Mouse (Mus musculus) MEL (cell line): Measurements from ENCODE around the gene Gipc2. TPM values are rescaled to one million over a fixed set of nuclear protein-coding genes. Genes with fewer than 3 reads are reported as not detected.

ENCODE experiments used
- DNase-seq: peaks from one replicate; pipeline ENCODE4 v3.0.0; 2011; ENCODE audit warnings: low read depth, low spot score
- H3K27ac ChIP-seq: 2 replicates; pipeline ENCODE4 v1.5.1; 2012; ENCODE audit warnings: low read depth, mild to moderate bottlenecking, control low read depth, low read length, moderate library complexity; ENCODE audit not compliant: control insufficient read depth
- H3K27me3 ChIP-seq, 2 experiments: fragments of 150-350 bp in 1 of 2; sonication (generic) in 1 of 2; 2 replicates each; pipeline ENCODE4 v1.6.1; 2012; ENCODE audit warnings: low read length in 2 of 2, mild to moderate bottlenecking in 2 of 2, improper control_type of control experiment in 1 of 2, moderate library complexity in 1 of 2; ENCODE audit not compliant: insufficient read depth in 2 of 2, control insufficient read depth in 1 of 2
- H3K36me3 ChIP-seq, 2 experiments: 2 replicates each; pipeline ENCODE4 v1.6.1; 2012 to 2014; ENCODE audit warnings: low read length in 2 of 2, improper control_type of control experiment in 1 of 2, inconsistent platforms in 1 of 2, mild to moderate bottlenecking in 1 of 2; ENCODE audit not compliant: insufficient read depth in 2 of 2, control insufficient read depth in 1 of 2
- H3K4me1 ChIP-seq, 2 experiments: fragments of 150-350 bp in 1 of 2; sonication (generic) in 1 of 2; 2 replicates each; pipeline ENCODE4 v1.6.1; 2012; ENCODE audit warnings: low read length in 2 of 2, improper control_type of control experiment in 1 of 2, mild to moderate bottlenecking in 1 of 2; ENCODE audit not compliant: insufficient read depth in 2 of 2, control insufficient read depth in 1 of 2
- H3K4me3 ChIP-seq, 2 experiments: fragments of 150-350 bp in 1 of 2; sonication (generic) in 1 of 2; 2 replicates each; pipeline ENCODE4 v1.5.1; 2012; ENCODE audit warnings: low read depth in 2 of 2, low read length in 2 of 2, mild to moderate bottlenecking in 2 of 2, moderate library complexity in 2 of 2, control low read depth in 1 of 2, improper control_type of control experiment in 1 of 2; ENCODE audit not compliant: control insufficient read depth in 1 of 2, insufficient read depth in 1 of 2
- H3K79me2 ChIP-seq: 2 replicates; pipeline ENCODE4 v1.6.1; 2012; ENCODE audit warnings: mild to moderate bottlenecking, low read length, moderate library complexity; ENCODE audit not compliant: control insufficient read depth, poor library complexity, insufficient read depth
- H3K9ac ChIP-seq: 2 replicates; pipeline ENCODE4 v1.6.1; 2012; ENCODE audit warnings: low read depth, mild to moderate bottlenecking, control low read depth, low read length, moderate library complexity; ENCODE audit not compliant: control insufficient read depth, poor library complexity, severe bottlenecking
- H3K9me3 ChIP-seq: fragments of 150-350 bp; sonication (generic); replicated peaks from 2 replicates; pipeline ENCODE4 v1.6.1; 2012; ENCODE audit warnings: mild to moderate bottlenecking, low read length, improper control_type of control experiment, moderate library complexity; ENCODE audit not compliant: insufficient read depth
- BHLHE40 ChIP-seq: IDR thresholded peaks from 2 replicates; pipeline ENCODE4 v1.6.1; 2012; ENCODE audit warnings: low read depth, mild to moderate bottlenecking, inconsistent platforms, low read length, improper control_type of control experiment, borderline replicate concordance
- CHD1 ChIP-seq: IDR thresholded peaks from 2 replicates; pipeline ENCODE4 v1.6.1; 2012; ENCODE audit warnings: low read depth, mild to moderate bottlenecking, inconsistent platforms, low read length, improper control_type of control experiment
- CHD2 ChIP-seq: IDR thresholded peaks from 2 replicates; pipeline ENCODE4 v1.6.1; 2011; ENCODE audit warnings: low read length, improper control_type of control experiment
- ELF1 ChIP-seq: IDR thresholded peaks from 2 replicates; pipeline ENCODE4 v1.6.1; 2014; ENCODE audit warnings: low read depth, mild to moderate bottlenecking, inconsistent platforms, low read length, improper control_type of control experiment, moderate library complexity
- EP300 ChIP-seq, 2 experiments: IDR thresholded peaks; 2 replicates each; pipeline ENCODE4 v1.6.1; 2011; ENCODE audit warnings: improper control_type of control experiment in 2 of 2, low read length in 2 of 2, low read depth in 1 of 2, mild to moderate bottlenecking in 1 of 2
- GABPA ChIP-seq: IDR thresholded peaks from 2 replicates; pipeline ENCODE4 v1.6.1; 2012; ENCODE audit warnings: low read depth, mild to moderate bottlenecking, inconsistent platforms, low read length, improper control_type of control experiment, moderate library complexity
- GATA1 ChIP-seq: IDR thresholded peaks from 2 replicates; pipeline ENCODE4 v1.6.1; 2011; ENCODE audit warnings: low read depth, low read length, improper control_type of control experiment
- HCFC1 ChIP-seq: IDR thresholded peaks from 2 replicates; pipeline ENCODE4 v1.6.1; 2012; ENCODE audit warnings: low read depth, mild to moderate bottlenecking, inconsistent platforms, low read length, improper control_type of control experiment, moderate library complexity
- JUND ChIP-seq: IDR thresholded peaks from 2 replicates; pipeline ENCODE4 v1.6.1; 2011; ENCODE audit warnings: low read depth, mild to moderate bottlenecking, improper control_type of control experiment, low read length
- KAT2A ChIP-seq: conservative IDR thresholded peaks from 2 replicates; pipeline ENCODE4 v1.6.1; 2012; ENCODE audit warnings: low read depth, low read length, improper control_type of control experiment, inconsistent platforms
- MAX ChIP-seq: IDR thresholded peaks from 2 replicates; pipeline ENCODE4 v1.6.1; 2011; ENCODE audit warnings: low read length, improper control_type of control experiment
- MAZ ChIP-seq: IDR thresholded peaks from 2 replicates; pipeline ENCODE4 v1.6.1; 2012; ENCODE audit warnings: low read depth, mild to moderate bottlenecking, inconsistent platforms, low read length, improper control_type of control experiment
- MEF2A ChIP-seq: IDR thresholded peaks from 2 replicates; pipeline ENCODE4 v1.6.1; 2014; ENCODE audit warnings: low read depth, mild to moderate bottlenecking, inconsistent platforms, low read length, improper control_type of control experiment; ENCODE audit not compliant: poor library complexity, insufficient replicate concordance, severe bottlenecking; ENCODE audit errors: extremely low read depth
- MXI1 ChIP-seq: IDR thresholded peaks from 2 replicates; pipeline ENCODE4 v1.6.1; 2011; ENCODE audit warnings: mild to moderate bottlenecking, low read depth, low read length, improper control_type of control experiment
- MYC ChIP-seq: IDR thresholded peaks from 2 replicates; pipeline ENCODE4 v1.6.1; 2011; ENCODE audit warnings: low read depth, mild to moderate bottlenecking, low read length, improper control_type of control experiment, moderate library complexity
- NELFE ChIP-seq: IDR thresholded peaks from 2 replicates; pipeline ENCODE4 v1.6.1; 2011; ENCODE audit warnings: low read depth, low read length, improper control_type of control experiment
- NRF1 ChIP-seq: IDR thresholded peaks from 2 replicates; pipeline ENCODE4 v1.6.1; 2014; ENCODE audit warnings: low read depth, mild to moderate bottlenecking, inconsistent platforms, low read length, improper control_type of control experiment, moderate library complexity; ENCODE audit not compliant: poor library complexity, insufficient read depth, severe bottlenecking
- POLR2A ChIP-seq, 2 experiments: IDR thresholded peaks; 2 replicates each; pipeline ENCODE4 v1.6.1; 2011 to 2012; ENCODE audit warnings: low read length in 2 of 2, mild to moderate bottlenecking in 2 of 2, control low read depth in 1 of 2, improper control_type of control experiment in 1 of 2, low read depth in 1 of 2, moderate library complexity in 1 of 2; ENCODE audit not compliant: control insufficient read depth in 1 of 2, insufficient read depth in 1 of 2, poor library complexity in 1 of 2
- RAD21 ChIP-seq: IDR thresholded peaks from 2 replicates; pipeline ENCODE4 v1.6.1; 2011; ENCODE audit warnings: mild to moderate bottlenecking, low read depth, low read length, improper control_type of control experiment
- RCOR1 ChIP-seq: IDR thresholded peaks from 2 replicates; pipeline ENCODE4 v1.6.1; 2012; ENCODE audit warnings: low read depth, mild to moderate bottlenecking, inconsistent platforms, low read length, improper control_type of control experiment
- SIN3A ChIP-seq: IDR thresholded peaks from 2 replicates; pipeline ENCODE4 v1.6.1; 2012; ENCODE audit warnings: low read length, improper control_type of control experiment, inconsistent platforms
- SMC3 ChIP-seq: IDR thresholded peaks from 2 replicates; pipeline ENCODE4 v1.6.1; 2011; ENCODE audit warnings: low read depth, low read length, improper control_type of control experiment
- TBP ChIP-seq: IDR thresholded peaks from 2 replicates; pipeline ENCODE4 v1.8.0; 2011; ENCODE audit warnings: low read depth, low read length, improper control_type of control experiment
- UBTF ChIP-seq: IDR thresholded peaks from 2 replicates; pipeline ENCODE4 v1.6.1; 2012; ENCODE audit warnings: low read depth, mild to moderate bottlenecking, inconsistent platforms, low read length, improper control_type of control experiment, moderate library complexity, borderline replicate concordance; ENCODE audit not compliant: insufficient read depth
- USF1 ChIP-seq: IDR thresholded peaks from 2 replicates; pipeline ENCODE4 v1.6.1; 2014; ENCODE audit warnings: low read depth, mild to moderate bottlenecking, inconsistent platforms, low read length, improper control_type of control experiment, moderate library complexity
- ZC3H11A ChIP-seq: IDR thresholded peaks from 2 replicates; pipeline ENCODE4 v1.6.1; 2012; ENCODE audit warnings: low read depth, mild to moderate bottlenecking, inconsistent platforms, low read length, improper control_type of control experiment
- ZKSCAN1 ChIP-seq: IDR thresholded peaks from 2 replicates; pipeline ENCODE4 v1.6.1; 2012; ENCODE audit warnings: low read depth, mild to moderate bottlenecking, inconsistent platforms, low read length, improper control_type of control experiment, moderate library complexity
- ZMIZ1 ChIP-seq: IDR thresholded peaks from 2 replicates; pipeline ENCODE4 v1.6.1; 2012; ENCODE audit warnings: low read depth, mild to moderate bottlenecking, inconsistent platforms, low read length, improper control_type of control experiment, moderate library complexity
- ZNF384 ChIP-seq: IDR thresholded peaks from 2 replicates; pipeline ENCODE4 v1.6.1; 2012; ENCODE audit warnings: low read depth, mild to moderate bottlenecking, inconsistent platforms, low read length, improper control_type of control experiment
- polyA plus RNA-seq, 2 experiments: library from polyadenylated mRNA; stranded (reverse) in 1 of 2; unstranded in 1 of 2; fragments of >175 nt in 1 of 2; fragments of >200 nt in 1 of 2; gene quantifications; 2 replicates each; pipeline versions ENCODE4 v1.2.1 to v1.2.4; 2012; ENCODE audit warnings: low replicate concordance in 2 of 2, low read depth in 1 of 2; ENCODE audit not compliant: insufficient read length in 2 of 2, insufficient read depth in 1 of 2, missing spikeins in 1 of 2
- total RNA-seq: library from RNA; depleted of rRNA; stranded (reverse); fragments of 300-350 nt; gene quantifications from 2 replicates; pipeline ENCODE4 v1.2.3, GENCODE M21; 2012

Gene Gipc2
- total and polyA plus RNA-seq, 3 experiments: 0.27 to 0.78 TPM; not detected in 1

- Histone ChIP-seq H3K4me3 (peak overlapping the region; percentile 79 to 95), H3K9ac (peak overlapping the region; percentile 95), H3K27me3 (no peaks in the 10 kb centered on the region), H3K79me2 (peaks cover 36% of the 10 kb centered on the region), H3K36me3 (peaks cover 0 to 32% of the 10 kb centered on the region in 2 experiments; a peak in 2 of 4 replicates), H3K9me3 (no peaks in the 10 kb centered on the region), H3K27ac (peak overlapping the region; percentile 92), H3K4me1 (peaks cover 4 to 14% of the 10 kb centered on the region in 2 experiments; a peak in 3 of 4 replicates)
- TF ChIP-seq CHD1: no peak; the same call in 1 of the 2 replicates
- peak; percentile 56; the same call in 1 of the 2 replicates for TF ChIP-seq ZNF384
- no peak for DNase-seq
These were observed 27.1 kb upstream of the Gipc2 start for GRCm38 (mm10) chr3:152193177-152193576.

- Histone ChIP-seq H3K27ac (peak overlapping the region; percentile 92), H3K79me2 (peaks cover 40% of the 10 kb centered on the region), H3K27me3 (no peaks in the 10 kb centered on the region), H3K36me3 (peaks cover 0 to 33% of the 10 kb centered on the region in 2 experiments; a peak in 2 of 4 replicates), H3K9me3 (no peaks in the 10 kb centered on the region), H3K9ac (peak overlapping the region; percentile 95), H3K4me3 (peak overlapping the region; percentile 65 to 79), H3K4me1 (peaks cover 4 to 12% of the 10 kb centered on the region in 2 experiments; a peak in 3 of 4 replicates)
- peak; percentile 82 for DNase-seq
- TF ChIP-seq ZKSCAN1: no peak
- TF ChIP-seq MAZ: 0 out of 2 replicates have a peak, but pooled peaks have one; percentile 45
- TF ChIP-seq MEF2A: no peak
- no peak for TF ChIP-seq RAD21
- peak; percentile 41; the same call in 1 of the 2 replicates for TF ChIP-seq MAX
- TF ChIP-seq USF1: no peak
- TF ChIP-seq SIN3A: peak; percentile 35; the same call in 1 of the 2 replicates
- TF ChIP-seq NELFE: peak; percentile 20; the same call in 1 of the 2 replicates
- TF ChIP-seq ZMIZ1: 0 out of 2 replicates have a peak, but pooled peaks have one; percentile 30
- no peak for TF ChIP-seq ELF1
- no peak for TF ChIP-seq POLR2A (IDR thresholded peaks at IDR 0.05; ENCODE audit: control insufficient read depth in 1 of 2, insufficient read depth in 1 of 2, low read depth in 1 of 2, low read length in 2 of 2, poor library complexity in 1 of 2)
- TF ChIP-seq JUND: peak; percentile 54; the same call in 1 of the 2 replicates
- TF ChIP-seq UBTF: no peak
- TF ChIP-seq CHD2: no peak
- peak; percentile 24; the same call in 1 of the 2 replicates for TF ChIP-seq CHD1
- TF ChIP-seq ZC3H11A: no peak
- TF ChIP-seq TBP: peak; percentile 65; the same call in 1 of the 2 replicates
- TF ChIP-seq MXI1: peak; percentile 21
- TF ChIP-seq KAT2A: no peak; the same call in 1 of the 2 replicates
- no peak for TF ChIP-seq SMC3
- peak; percentile 82; the same call in 1 of the 2 replicates for TF ChIP-seq BHLHE40
- peak; percentile 55 for TF ChIP-seq MYC
- no peak for TF ChIP-seq HCFC1
- TF ChIP-seq GATA1: no peak
- TF ChIP-seq RCOR1: no peak
- TF ChIP-seq NRF1: no peak
- no peak for TF ChIP-seq GABPA
- peak in 1 of 2 experiments; percentile 32; a peak in 1 of 4 replicates for TF ChIP-seq EP300 (IDR thresholded peaks at IDR 0.05; ENCODE audit: low read depth in 1 of 2, low read length in 2 of 2)
These were observed 26.4 kb upstream of the Gipc2 start for GRCm38 (mm10) chr3:152192238-152192931.
